Mouse (Mus musculus) G1E (cell line): ENCODE data around the gene Otor. TPM values are rescaled to one million over a fixed set of nuclear protein-coding genes. Genes with fewer than 3 reads are reported as not detected.

Source experiments
- ATAC-seq: 2 replicates; pipeline ENCODE4 v1.8.0; 2016; ENCODE audit warnings: mild to moderate bottlenecking; ENCODE audit not compliant: insufficient number of reproducible peaks, poor library complexity, low FRiP score, severe bottlenecking; ENCODE audit errors: extremely low read depth
- DNase-seq: peaks from one replicate; pipeline ENCODE4 v3.0.0; 2012; ENCODE audit warnings: low spot score
- H3K27me3 ChIP-seq: 2 replicates; pipeline ENCODE4 v1.6.1; 2012; ENCODE audit warnings: mild to moderate bottlenecking, low read length, inconsistent platforms; ENCODE audit not compliant: insufficient read depth
- H3K36me3 ChIP-seq: replicated peaks from 2 replicates; pipeline ENCODE3; 2012; ENCODE audit warnings: mild to moderate bottlenecking, inconsistent platforms
- H3K4me1 ChIP-seq: 2 replicates; pipeline ENCODE4 v1.6.1; 2012; ENCODE audit warnings: low read depth, low read length, inconsistent platforms, mixed read lengths; ENCODE audit not compliant: insufficient read depth
- H3K4me3 ChIP-seq: 2 replicates; pipeline ENCODE4 v1.5.1; 2012; ENCODE audit warnings: low read depth, mild to moderate bottlenecking, inconsistent platforms, low read length, moderate library complexity, mixed read lengths
- H3K9me3 ChIP-seq: replicated peaks from 2 replicates; pipeline ENCODE4 v1.6.1; 2012; ENCODE audit warnings: inconsistent platforms
- CTCF ChIP-seq: IDR thresholded peaks from 2 replicates; pipeline ENCODE4 v1.5.1; 2012; ENCODE audit warnings: low read depth, low read length, inconsistent platforms, mixed read lengths
- GATA1 ChIP-seq: IDR thresholded peaks from 2 replicates; pipeline ENCODE4 v1.6.1; 2012; ENCODE audit warnings: borderline replicate concordance, low read length, inconsistent platforms, mixed read lengths
- GATA2 ChIP-seq: IDR thresholded peaks from 2 replicates; pipeline ENCODE4 v1.6.1; 2012; ENCODE audit warnings: low read depth, low read length, inconsistent platforms, borderline replicate concordance
- POLR2AphosphoS5 ChIP-seq: IDR thresholded peaks from 2 replicates; pipeline ENCODE4 v1.6.1; 2012; ENCODE audit warnings: low read depth, low read length, inconsistent platforms; ENCODE audit not compliant: insufficient replicate concordance
- TAL1 ChIP-seq: conservative IDR thresholded peaks from 2 replicates; pipeline ENCODE4 v1.6.1; 2012; ENCODE audit warnings: low read depth, low read length, inconsistent platforms, mixed read lengths
- polyA plus RNA-seq: library from polyadenylated mRNA; stranded (reverse); fragments of >175 nt; gene quantifications from 2 replicates; pipeline ENCODE4 v1.2.3, GENCODE M21; 2012
- total RNA-seq, 2 experiments: library from RNA; stranded (forward) in 1 of 2; stranded (reverse) in 1 of 2; fragments of 200-1000 nt in 1 of 2; fragments of >200 nt in 1 of 2; fragmentation: Nextera tagmentation in 1 of 2; gene quantifications; 2 replicates each; pipeline ENCODE4 v1.2.3; 2014 to 2017

Gene Otor
- total and polyA plus RNA-seq, 3 experiments: not detected

DNA sequence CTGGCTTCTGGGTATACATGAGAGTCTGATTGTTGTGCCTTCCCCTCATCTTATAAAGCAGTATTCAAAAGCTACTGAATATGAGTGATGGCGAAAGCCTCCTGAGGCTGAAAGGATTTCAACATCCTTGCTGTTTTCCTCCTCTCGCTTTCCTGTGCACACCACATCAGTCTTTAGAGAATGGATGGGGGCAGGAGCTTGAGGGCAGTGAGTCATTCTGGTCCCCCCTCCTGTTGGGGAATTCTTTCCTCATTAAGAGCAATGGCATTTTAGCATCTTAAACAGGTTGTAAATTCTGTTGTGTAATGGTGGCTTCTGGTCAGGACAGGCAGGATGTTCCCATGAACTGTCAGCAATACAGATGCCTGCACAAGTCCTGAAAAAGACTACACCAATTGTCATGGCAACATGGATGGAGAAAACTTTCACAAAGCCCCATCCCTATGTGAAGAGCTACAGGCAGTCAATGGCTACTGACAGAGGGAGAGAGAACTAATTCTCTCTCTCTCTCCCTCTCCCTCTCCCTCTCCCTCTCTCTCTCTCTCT lies 6.7 kb downstream of the Otor start:
- no peak for DNase-seq
- no peak for ATAC-seq
- TF ChIP-seq POLR2AphosphoS5: no peak
- no peak for TF ChIP-seq GATA1
- no peak for TF ChIP-seq TAL1
- TF ChIP-seq CTCF: no peak
- TF ChIP-seq GATA2: no peak

DNA sequence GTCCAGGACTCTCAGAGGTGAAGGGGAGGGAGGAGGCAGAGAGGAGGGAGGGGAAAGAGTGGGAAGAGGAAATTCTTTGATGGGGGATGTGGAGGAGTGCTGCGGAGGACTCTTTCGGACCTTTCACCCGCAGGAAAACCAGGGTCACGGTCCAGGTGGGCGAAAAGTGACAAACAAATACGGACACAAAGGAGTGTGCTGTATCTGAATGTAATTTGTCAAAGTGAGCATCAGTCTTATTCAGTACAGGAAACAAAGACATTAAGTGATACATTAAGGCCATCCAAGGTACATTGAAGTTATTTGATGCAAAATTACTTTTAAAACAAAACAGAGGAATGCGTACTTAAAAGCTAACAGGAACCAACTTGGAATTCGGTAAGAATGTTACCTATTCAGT lies 11.6 kb downstream of the Otor start:
- no peaks in the 10 kb centered on the region for H3K9me3 ChIP-seq
- H3K36me3 ChIP-seq: no peaks in the 10 kb centered on the region
- no peak for DNase-seq
- ATAC-seq: no peak
- no peaks in the 10 kb centered on the region for H3K27me3 ChIP-seq
- H3K4me3 ChIP-seq: no peak overlapping the region
- H3K4me1 ChIP-seq: no peaks in the 10 kb centered on the region
- TF ChIP-seq CTCF: no peak
- no peak for TF ChIP-seq TAL1
- no peak for TF ChIP-seq POLR2AphosphoS5
- TF ChIP-seq GATA1: no peak
- TF ChIP-seq GATA2: no peak

More for the DNA sequence above, 6.7 kb downstream of the Otor start:
- Histone ChIP-seq H3K4me1 (no peaks in the 10 kb centered on the region), H3K4me3 (no peak overlapping the region), H3K9me3 (no peaks in the 10 kb centered on the region), H3K36me3 (no peaks in the 10 kb centered on the region), H3K27me3 (no peaks in the 10 kb centered on the region)

DNA sequence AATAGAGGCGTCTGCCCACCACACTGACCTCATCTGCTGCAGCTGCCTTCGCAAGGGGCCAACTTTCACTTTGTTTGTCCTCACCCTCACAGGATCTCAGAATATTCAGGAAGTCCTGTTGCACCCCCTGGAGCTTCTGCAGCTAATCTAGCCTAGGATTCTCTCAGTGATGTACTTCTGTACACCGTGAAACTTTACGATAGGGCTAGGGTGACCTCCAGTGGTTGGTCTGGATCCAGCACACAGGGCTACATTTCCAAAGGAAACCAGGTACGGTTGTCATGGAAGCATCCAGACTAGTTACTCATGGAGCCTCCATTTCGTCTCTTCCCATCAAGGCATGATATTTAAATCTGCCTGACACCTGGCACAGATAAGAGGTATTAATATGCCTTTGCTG lies 15.5 kb downstream of the Otor start:
- no peak for TF ChIP-seq TAL1
- DNase-seq (no peak), ATAC-seq (no peak)
- Histone ChIP-seq H3K4me3 (no peak overlapping the region), H3K9me3 (no peaks in the 10 kb centered on the region), H3K36me3 (no peaks in the 10 kb centered on the region), H3K4me1 (no peaks in the 10 kb centered on the region), H3K27me3 (no peaks in the 10 kb centered on the region)

DNA sequence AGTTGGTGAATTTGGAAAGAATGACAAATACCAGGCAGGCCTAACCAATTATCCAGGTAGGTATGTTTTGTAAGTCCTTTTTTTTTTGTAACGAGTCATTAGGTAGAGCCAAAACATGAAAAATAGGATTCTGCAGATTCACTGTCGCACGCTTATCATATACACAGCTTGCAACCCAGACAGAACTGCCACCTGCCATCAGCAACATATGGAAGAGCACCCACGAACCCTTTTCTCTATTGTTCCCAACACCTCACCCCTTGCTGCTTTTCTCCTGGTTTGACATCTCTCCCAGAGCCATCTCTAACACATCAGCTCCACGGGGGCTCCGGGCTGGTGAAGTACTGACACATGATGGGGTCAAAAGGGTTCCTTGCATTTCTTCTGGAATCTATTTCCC lies 16.5 kb downstream of the Otor start:
- H3K36me3 ChIP-seq: no peaks in the 10 kb centered on the region
- no peak for TF ChIP-seq POLR2AphosphoS5
- no peak for TF ChIP-seq GATA1
- no peak for TF ChIP-seq CTCF
- TF ChIP-seq TAL1: no peak
- no peak for TF ChIP-seq GATA2
- no peak overlapping the region for H3K4me3 ChIP-seq
- H3K9me3 ChIP-seq: no peaks in the 10 kb centered on the region
- H3K27me3 ChIP-seq: no peaks in the 10 kb centered on the region
- DNase-seq (no peak), ATAC-seq (no peak)
- H3K4me1 ChIP-seq: no peaks in the 10 kb centered on the region

DNA sequence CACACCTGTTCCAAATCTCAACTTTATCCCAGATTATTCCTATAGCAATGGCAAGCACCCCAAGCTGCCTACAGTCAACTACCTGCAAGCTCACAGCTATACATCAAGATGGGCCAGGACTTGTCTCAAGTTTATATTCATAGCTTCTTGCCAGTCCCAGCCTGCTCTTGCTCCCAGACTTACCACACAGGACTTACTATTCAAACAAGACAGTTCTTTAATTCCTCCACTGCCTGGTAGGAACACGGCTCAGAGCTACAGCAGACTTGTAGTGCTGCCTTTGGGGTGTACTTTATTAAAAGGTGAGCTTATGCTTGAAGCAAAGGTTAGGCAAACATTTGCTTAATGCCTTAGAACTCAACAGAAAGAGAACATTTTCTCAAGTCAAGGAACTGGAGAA lies 18.9 kb downstream of the Otor start:
- no peak overlapping the region for H3K4me3 ChIP-seq
- H3K4me1 ChIP-seq: no peaks in the 10 kb centered on the region
- no peaks in the 10 kb centered on the region for H3K9me3 ChIP-seq
- no peaks in the 10 kb centered on the region for H3K36me3 ChIP-seq
- no peak for ATAC-seq
- no peak for DNase-seq
- no peak for TF ChIP-seq POLR2AphosphoS5
- no peak for TF ChIP-seq TAL1
- TF ChIP-seq GATA2: no peak
- no peak for TF ChIP-seq CTCF
- TF ChIP-seq GATA1: no peak
- H3K27me3 ChIP-seq: no peaks in the 10 kb centered on the region

DNA sequence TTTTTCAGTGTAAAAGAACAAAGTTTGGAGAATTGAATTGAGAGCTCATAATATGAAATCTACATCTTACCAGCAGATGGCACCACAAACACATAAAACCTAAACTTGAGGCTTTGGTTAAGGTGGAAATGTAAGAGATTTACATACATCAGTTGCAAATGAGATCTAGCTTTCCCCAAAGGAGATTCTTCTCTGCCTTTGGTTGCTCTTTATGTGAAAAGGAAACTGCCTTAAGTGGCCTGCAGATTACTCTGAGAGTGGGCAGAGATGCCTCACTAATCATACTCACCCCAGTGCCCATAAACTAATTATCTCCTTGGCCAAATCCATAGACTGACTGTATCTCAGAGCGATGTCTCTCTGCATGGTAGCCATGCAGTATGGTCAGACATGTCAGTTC lies 35.6 kb downstream of the Otor start:
- no peak for ATAC-seq
- H3K27me3 ChIP-seq: no peaks in the 10 kb centered on the region

DNA sequence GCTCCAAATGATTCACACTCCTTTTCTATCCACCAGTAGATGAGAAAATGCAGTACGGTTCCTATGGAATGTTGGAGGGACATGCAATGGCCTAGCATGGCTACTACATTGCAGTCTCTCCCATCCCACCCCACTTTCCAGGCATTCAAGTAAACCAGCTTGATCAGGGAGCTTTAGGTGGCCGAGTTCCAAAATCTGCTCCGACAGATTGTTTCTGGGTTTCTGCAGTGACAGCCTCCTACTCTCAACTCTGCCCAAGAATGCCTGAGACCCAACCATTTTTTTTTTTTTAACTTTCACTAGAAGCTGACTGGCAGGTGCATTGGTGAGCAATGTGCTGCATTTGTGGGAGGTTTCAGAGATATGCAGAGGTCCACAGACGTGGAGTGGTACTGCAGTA lies 36.4 kb downstream of the Otor start:
- H3K27me3 ChIP-seq: no peaks in the 10 kb centered on the region
- ATAC-seq (no peak), DNase-seq (no peak)
- H3K4me3 ChIP-seq: no peak overlapping the region
- H3K36me3 ChIP-seq: no peaks in the 10 kb centered on the region
- no peaks in the 10 kb centered on the region for H3K4me1 ChIP-seq
- TF ChIP-seq CTCF (no peak), TAL1 (no peak), POLR2AphosphoS5 (no peak)
- no peaks in the 10 kb centered on the region for H3K9me3 ChIP-seq

More for the DNA sequence above, 35.6 kb downstream of the Otor start:
- no peaks in the 10 kb centered on the region for H3K9me3 ChIP-seq
- no peak overlapping the region for H3K4me3 ChIP-seq
- no peaks in the 10 kb centered on the region for H3K4me1 ChIP-seq
- no peaks in the 10 kb centered on the region for H3K36me3 ChIP-seq
- no peak for DNase-seq
- TF ChIP-seq TAL1 (no peak), GATA1 (no peak), GATA2 (no peak), CTCF (no peak), POLR2AphosphoS5 (no peak)
